Mouse (Mus musculus): ENCODE measurements at regions not wholly inside any gene's neighbourhood (a gene's known extent, or its start where the extent isn't known, plus 50 kb on each side); places are given as distances from the start of the nearest gene placed in this dataset.

DNA sequence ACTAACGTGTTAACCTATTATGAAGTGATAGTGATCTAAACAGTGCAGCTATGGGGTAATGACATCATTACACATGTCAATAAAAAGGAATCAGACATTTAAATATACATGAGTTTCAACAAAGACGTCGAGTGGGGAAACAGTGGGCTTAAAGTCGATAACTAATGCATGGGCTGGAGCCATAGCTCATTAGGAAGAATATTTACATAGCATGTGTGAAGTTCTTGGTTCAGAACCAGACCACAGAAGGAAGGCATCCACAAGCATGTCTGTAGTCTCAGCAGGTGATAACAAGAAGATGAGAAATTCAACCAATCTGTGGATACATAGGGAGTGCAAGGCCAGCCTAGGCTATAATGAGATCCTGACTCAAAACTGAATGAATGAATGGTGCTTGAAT, 1456.0 kb downstream of the Efnb2 start:
- DNase-seq (ENCODE audit: extremely low spot score in 1 of 2, low spot score in 2 of 2) = no peak
- intact Hi-C loops (cut with DNase I) = no loop called here
- H3K4me3 ChIP-seq = no peak overlapping the region
- H3K27ac ChIP-seq = no peak overlapping the region
- TF ChIP-seq CTCF (IDR thresholded peaks at IDR 0.05) = no peak

DNA sequence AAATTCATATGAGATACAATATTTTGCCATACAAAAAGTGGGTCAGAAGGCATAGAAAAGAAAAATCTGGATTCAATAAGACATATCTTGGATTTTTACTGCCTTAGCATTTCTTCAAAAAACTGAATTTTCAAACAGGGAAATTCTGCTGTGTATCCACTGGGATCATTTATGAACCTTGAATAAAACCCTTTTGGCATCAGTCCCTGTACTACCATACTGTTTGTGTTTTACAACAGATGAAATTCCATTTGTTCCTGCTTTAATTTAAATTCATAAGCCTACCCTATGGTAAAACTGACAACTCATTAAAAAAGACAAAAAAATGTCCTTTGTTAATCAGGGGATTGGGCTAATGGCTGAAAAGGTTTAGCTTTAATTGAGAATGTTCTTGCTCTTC, 1470.3 kb downstream of the Efnb2 start:
- H3K4me3 ChIP-seq = no peak overlapping the region
- TF ChIP-seq CTCF (IDR thresholded peaks at IDR 0.05) = no peak
- no peak overlapping the region for H3K27ac ChIP-seq
- intact Hi-C loops (cut with DNase I) = no loop called here
- no peak for DNase-seq (ENCODE audit: extremely low spot score in 1 of 2, low spot score in 2 of 2)

DNA sequence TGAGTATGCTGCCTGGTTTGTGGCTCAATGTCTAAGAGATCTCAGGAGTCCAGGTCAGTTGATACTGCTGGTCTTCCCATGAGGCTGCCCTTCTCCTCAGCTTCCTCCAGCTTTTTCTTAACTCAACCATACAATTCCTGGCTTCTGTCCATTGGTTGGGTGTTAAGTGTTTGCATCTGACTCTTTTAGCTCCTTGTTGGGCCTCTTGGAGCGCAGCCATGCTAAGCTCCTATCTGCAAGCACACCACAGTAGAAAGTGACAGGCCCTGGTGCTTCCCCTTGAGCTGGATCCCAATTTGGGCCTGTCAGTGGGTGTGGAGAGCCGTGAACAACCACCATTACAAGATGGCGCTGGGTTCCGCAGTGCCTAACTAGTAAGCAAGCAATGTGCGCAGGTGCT, 1497.7 kb downstream of the Efnb2 start:
- TF ChIP-seq CTCF (IDR thresholded peaks at IDR 0.05) = no peak
- intact Hi-C loops (cut with DNase I) = no loop called here
- DNase-seq (ENCODE audit: extremely low spot score in 1 of 2, low spot score in 2 of 2) = no peak
- H3K27ac ChIP-seq = no peak overlapping the region
- no peak overlapping the region for H3K4me3 ChIP-seq

DNA sequence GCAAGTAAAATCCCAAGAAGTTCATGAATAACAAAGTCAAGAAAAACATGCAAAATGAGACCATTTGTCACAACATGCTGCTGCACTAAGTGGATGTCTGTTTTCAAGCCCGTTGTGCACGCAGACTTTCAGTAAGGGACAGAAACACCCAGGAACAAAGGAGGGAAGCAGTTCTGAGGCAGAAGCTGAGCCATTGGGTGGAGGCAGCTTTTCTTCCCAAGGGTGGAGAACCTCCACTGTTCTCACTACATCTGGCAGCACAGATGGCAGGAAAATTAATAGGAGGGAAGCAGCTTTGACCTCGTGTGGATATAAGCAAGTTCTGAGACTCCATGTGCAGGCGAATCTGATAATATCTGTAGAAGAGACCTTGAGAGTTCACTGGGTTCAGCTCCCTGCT, 1529.3 kb downstream of the Efnb2 start:
- H3K4me3 ChIP-seq = no peak overlapping the region
- H3K27ac ChIP-seq = no peak overlapping the region
- intact Hi-C loops (cut with DNase I) = no loop called here
- no peak for TF ChIP-seq CTCF (IDR thresholded peaks at IDR 0.05)
- no peak for DNase-seq (ENCODE audit: extremely low spot score in 1 of 2, low spot score in 2 of 2)

DNA sequence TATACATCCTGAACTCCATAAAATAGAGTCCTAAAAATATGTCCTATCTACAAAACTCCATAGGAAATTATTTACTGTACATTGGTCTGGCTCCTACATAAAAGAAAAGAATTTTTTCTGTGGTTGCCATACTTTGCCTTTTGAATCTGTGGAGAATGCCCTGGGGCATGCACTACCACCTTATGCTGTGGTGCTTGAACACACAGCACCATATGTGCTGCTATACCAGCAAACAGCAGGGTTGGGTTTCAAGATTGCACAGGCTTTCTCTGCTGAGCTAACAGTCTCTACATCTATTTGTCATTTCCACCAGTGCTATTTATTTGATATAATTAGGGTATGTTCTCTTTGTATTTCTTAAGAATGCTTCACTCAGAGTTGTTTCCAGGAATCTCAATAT, 1552.2 kb downstream of the Efnb2 start:
- TF ChIP-seq CTCF (IDR thresholded peaks at IDR 0.05) = no peak
- Histone ChIP-seq H3K4me3 (no peak overlapping the region), H3K27ac (no peak overlapping the region)
- intact Hi-C loops (cut with DNase I) = no loop called here
- no peak for DNase-seq (ENCODE audit: extremely low spot score in 1 of 2, low spot score in 2 of 2)

GRCm38 (mm10) chr8:7097577-7097976, 1563.5 kb downstream of the Efnb2 start:
- no peak overlapping the region for H3K4me3 ChIP-seq
- TF ChIP-seq CTCF (IDR thresholded peaks at IDR 0.05) = no peak
- no peak for DNase-seq (ENCODE audit: extremely low spot score in 1 of 2, low spot score in 2 of 2)
- intact Hi-C loops (cut with DNase I) = no loop called here
- no peak overlapping the region for H3K27ac ChIP-seq

- Histone ChIP-seq H3K27ac (no peak overlapping the region), H3K4me3 (no peak overlapping the region)
- intact Hi-C loops (cut with DNase I) = no loop called here
- DNase-seq (ENCODE audit: extremely low spot score in 1 of 2, low spot score in 2 of 2) = no peak
- TF ChIP-seq CTCF (IDR thresholded peaks at IDR 0.05) = no peak
Observed at GRCm38 (mm10) chr8:7092831-7093230, 1568.2 kb downstream of the Efnb2 start.

DNA sequence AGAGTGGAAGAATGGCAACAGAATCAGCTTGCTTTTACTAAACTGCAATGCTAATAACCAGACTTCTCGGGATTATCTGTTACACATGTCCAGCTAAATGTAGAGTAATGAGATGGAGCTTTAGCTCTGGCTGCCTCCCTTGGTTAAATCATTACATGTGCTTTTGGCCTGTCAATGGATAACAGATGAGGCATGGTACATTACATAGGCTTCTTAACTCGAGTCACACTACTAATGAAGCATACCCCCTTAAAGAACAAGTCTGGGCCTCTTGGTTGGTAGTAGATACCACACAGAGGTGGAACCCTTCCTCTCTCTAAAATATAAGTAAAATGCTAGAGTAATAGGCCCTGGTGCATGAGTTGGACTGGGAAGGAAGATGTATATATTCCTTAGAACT, 1572.9 kb downstream of the Efnb2 start:
- no peak for TF ChIP-seq CTCF (IDR thresholded peaks at IDR 0.05)
- no peak for DNase-seq (ENCODE audit: extremely low spot score in 1 of 2, low spot score in 2 of 2)
- no peak overlapping the region for H3K4me3 ChIP-seq
- H3K27ac ChIP-seq = no peak overlapping the region
- intact Hi-C loops (cut with DNase I) = no loop called here

GRCm38 (mm10) chr8:7060255-7060656, 1600.8 kb downstream of the Efnb2 start:
- Histone ChIP-seq H3K4me3 (no peak overlapping the region), H3K27ac (no peak overlapping the region)
- no peak for TF ChIP-seq CTCF (IDR thresholded peaks at IDR 0.05)
- intact Hi-C loops (cut with DNase I) = no loop called here
- no peak for DNase-seq (ENCODE audit: extremely low spot score in 1 of 2, low spot score in 2 of 2)

GRCm38 (mm10) chr8:7026247-7026844, 1634.7 kb downstream of the Efnb2 start:
- H3K4me3 ChIP-seq = no peak overlapping the region
- DNase-seq (ENCODE audit: extremely low spot score in 1 of 2, low spot score in 2 of 2) = no peak
- no peak for TF ChIP-seq CTCF (IDR thresholded peaks at IDR 0.05)
- intact Hi-C loops (cut with DNase I) = no loop called here
- H3K27ac ChIP-seq = no peak overlapping the region

DNA sequence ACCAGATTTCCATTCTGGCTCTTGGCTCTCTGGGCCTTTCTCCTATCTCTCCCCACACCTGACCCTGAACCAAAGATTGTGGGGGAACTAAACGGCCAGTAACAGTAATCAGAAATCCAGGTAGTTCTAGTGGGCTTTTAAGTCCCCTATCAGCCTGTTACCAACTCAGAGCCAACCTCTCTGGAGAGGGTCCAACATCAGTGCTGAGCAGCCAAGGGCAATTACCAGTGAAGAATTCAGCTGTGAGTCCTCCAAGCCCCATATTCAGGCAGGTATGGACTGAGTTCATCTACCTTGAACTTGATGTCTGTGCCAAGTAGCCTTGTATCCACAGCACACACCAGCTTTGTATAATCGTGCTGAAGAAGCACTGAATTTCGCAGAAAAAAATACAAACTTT, 1636.7 kb downstream of the Efnb2 start:
- Histone ChIP-seq H3K27ac (no peak overlapping the region), H3K4me3 (no peak overlapping the region)
- TF ChIP-seq CTCF (IDR thresholded peaks at IDR 0.05) = no peak
- intact Hi-C loops (cut with DNase I) = no loop called here
- no peak for DNase-seq (ENCODE audit: extremely low spot score in 1 of 2, low spot score in 2 of 2)

DNA sequence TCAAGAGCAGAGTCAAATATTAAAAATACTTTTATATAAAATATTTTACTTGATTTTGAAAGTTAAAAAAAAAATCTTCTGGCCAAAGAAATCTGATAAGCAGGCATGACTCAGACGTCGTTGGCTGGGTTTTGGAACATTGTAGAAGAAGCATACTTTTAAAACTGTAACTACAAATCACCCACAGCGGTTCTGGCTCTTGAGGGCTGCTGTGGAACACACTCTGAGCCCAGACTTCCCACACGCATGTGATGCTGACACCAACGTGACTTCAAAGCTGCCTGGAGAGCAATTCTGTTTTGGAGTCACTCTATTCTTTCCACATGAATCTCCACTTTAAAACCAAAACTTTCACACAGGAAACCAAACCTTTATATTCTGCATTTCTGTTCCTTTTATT, 1649.2 kb downstream of the Efnb2 start:
- no peak overlapping the region for H3K27ac ChIP-seq
- intact Hi-C loops (cut with DNase I) = loop anchor here (10.0 kb wide), 1 partner anchor 437 kb away; no protein-coding TSS in a partner anchor
- peak; percentile 18 to 21 for DNase-seq (ENCODE audit: extremely low spot score in 1 of 2, low spot score in 2 of 2)
- no peak overlapping the region for H3K4me3 ChIP-seq
- TF ChIP-seq CTCF (IDR thresholded peaks at IDR 0.05) = no peak

GRCm38 (mm10) chr8:6991516-6991915, 1669.5 kb downstream of the Efnb2 start:
- no peak for DNase-seq (ENCODE audit: extremely low spot score in 1 of 2, low spot score in 2 of 2)
- no peak for TF ChIP-seq CTCF (IDR thresholded peaks at IDR 0.05)
- intact Hi-C loops (cut with DNase I) = no loop called here
- Histone ChIP-seq H3K4me3 (no peak overlapping the region), H3K27ac (no peak overlapping the region)

Data from left cerebral cortex, adult 2 months (tissue).